Mouse (Mus musculus) ES-E14 (cell line): ENCODE data around the gene Actr10.

Source experiments
- CHD2 ChIP-seq: IDR thresholded peaks from 2 replicates; pipeline ENCODE4 v1.6.1; 2014; ENCODE audit warnings: mild to moderate bottlenecking, low read depth, low read length, inconsistent platforms
- HCFC1 ChIP-seq: IDR thresholded peaks from 2 replicates; pipeline ENCODE4 v1.6.1; 2012; ENCODE audit warnings: low read length, inconsistent platforms, borderline replicate concordance; ENCODE audit not compliant: insufficient read depth
- ZC3H11A ChIP-seq: IDR thresholded peaks from 2 replicates; pipeline ENCODE4 v1.6.1; 2012; ENCODE audit warnings: low read depth, mild to moderate bottlenecking, inconsistent platforms, low read length, borderline replicate concordance
- ZNF384 ChIP-seq: IDR thresholded peaks from 2 replicates; pipeline ENCODE4 v1.6.1; 2012; ENCODE audit warnings: low read depth, low read length, inconsistent platforms

DNA sequence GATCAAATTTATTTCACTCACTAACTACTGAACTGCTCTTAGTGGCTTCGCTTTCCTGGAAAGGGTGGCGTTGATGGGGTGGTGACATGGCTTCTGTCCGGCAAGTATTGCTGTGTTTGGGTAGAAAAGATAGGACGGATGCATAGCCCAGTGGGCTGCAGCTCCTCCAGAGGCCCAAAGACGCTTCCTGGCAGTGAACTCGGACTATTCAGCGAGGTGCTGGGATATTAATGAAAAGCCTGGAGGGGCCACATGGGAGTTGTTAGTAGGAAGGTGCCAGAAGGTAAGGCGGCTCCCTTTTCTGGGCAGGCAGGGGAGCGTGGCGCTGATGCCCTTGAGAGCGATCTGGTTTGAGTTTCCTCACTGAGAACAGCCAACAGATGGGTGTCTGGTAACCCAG, 30.0 kb upstream of the Actr10 start:
- TF ChIP-seq ZC3H11A, result no peak
- 0 out of 2 replicates have a peak, but pooled peaks have one; percentile 35 for TF ChIP-seq ZNF384
- no peak for TF ChIP-seq CHD2
- no peak for TF ChIP-seq HCFC1
